Mouse (Mus musculus) ES-CJ7 (cell line): ENCODE data around the gene Has1.
A peak's percentile ranks its signal among the peaks of the same experiment; 100 is the strongest.
"Not testable (repeated sequence)": the region's sequence is repeated elsewhere in the genome, so short reads cannot be mapped to it uniquely, and the experiment has no call there.

ENCODE experiments used
- DNase-seq: peaks from one replicate; pipeline ENCODE4 v3.0.0; 2011; ENCODE audit warnings: low read depth, low spot score

The Has1 gene

DNA sequence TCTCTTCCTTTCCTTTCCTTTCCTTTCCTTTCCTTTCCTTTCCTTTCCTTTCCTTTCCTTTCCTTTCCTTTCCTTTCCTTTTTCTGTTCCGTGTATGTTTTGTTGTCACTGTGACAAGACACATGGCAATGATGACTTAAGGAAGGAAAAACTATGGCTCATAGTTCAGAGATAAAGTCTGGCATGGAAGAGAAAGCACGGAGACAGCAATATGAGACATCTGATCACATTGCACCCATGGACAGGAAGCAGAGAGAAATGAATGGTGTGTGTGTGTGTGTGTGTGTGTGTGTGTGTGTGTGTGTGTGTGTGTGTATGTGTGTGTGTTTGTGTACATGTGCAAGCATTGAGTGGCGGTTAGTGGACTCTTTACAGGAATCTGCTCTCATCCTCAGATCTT is 10.4 kb downstream of the Has1 start:
- DNase-seq, result not testable (repeated sequence)

DNA sequence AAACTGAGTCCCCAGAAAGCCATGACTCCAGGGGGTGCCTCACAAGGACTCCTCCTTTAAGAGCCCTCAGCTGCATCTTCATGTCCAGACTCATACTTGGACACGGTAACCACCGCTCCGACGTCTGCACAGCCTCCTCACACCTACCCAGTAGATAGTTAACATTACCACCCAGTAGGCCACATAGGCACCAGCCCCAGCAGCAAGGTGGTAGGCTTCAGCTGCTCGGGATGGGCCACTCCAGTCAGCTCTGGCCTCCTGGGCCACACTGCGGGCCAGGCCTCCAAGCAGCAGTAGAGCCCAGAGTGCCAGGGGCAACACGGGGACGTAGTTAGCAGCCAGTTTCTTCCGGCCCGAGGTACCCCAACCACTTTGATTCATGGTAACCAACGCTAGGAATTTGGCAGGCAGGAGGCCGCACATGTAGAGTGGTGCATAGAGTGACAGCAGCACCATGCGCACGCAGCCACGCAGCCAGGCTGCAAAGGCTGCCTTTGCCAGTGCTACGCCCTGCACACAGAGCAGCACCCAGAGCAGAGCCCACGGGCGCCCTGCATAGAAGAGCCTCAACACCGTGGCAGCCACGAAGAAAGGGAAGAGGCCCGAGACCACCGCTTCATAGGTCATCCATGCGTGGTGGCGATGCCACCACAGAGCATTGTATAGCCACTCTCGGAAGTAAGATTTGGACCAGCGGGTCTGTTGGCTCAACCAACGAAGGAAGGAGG is 11.3 kb downstream of the Has1 start:
- no peak for DNase-seq

DNA sequence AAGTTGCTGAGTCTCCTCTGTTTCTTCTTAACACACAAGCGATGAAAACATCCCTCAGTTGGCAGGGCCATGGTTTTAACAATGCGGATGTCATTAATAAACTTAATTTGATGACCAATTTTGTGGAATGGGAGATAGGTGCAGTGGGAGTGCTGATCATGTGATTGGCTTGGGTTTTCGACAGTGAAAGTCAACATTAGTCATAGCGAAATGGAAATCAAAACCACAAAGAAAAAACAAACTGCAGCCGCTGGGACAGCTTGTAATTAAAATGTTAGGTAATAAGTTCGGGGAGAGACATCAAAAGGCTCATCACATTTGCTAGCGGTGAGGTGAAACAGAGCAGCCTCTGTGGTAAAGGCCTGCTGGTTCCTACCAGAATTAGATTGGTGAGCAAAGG is 14.2 kb downstream of the Has1 start:
- DNase-seq, result no peak

DNA sequence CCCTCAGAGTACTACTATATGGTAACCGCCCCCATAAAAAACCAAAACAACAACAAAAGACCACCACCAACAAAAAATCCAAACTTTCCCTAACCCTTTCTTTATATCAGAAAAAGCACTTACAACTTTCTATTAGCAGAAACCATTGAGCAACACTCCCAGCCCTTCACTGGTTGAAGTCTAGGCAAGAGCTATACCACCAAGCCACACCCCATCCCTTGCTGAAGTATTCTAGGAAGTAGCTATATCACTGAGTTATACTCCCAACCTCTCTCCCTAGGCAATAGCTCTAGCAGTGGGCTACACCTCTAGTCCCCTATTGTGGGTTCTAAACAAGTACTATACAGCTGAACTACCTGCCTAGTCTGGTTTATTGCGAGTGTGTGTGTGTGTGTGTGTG is 15.7 kb downstream of the Has1 start:
- no peak for DNase-seq

DNA sequence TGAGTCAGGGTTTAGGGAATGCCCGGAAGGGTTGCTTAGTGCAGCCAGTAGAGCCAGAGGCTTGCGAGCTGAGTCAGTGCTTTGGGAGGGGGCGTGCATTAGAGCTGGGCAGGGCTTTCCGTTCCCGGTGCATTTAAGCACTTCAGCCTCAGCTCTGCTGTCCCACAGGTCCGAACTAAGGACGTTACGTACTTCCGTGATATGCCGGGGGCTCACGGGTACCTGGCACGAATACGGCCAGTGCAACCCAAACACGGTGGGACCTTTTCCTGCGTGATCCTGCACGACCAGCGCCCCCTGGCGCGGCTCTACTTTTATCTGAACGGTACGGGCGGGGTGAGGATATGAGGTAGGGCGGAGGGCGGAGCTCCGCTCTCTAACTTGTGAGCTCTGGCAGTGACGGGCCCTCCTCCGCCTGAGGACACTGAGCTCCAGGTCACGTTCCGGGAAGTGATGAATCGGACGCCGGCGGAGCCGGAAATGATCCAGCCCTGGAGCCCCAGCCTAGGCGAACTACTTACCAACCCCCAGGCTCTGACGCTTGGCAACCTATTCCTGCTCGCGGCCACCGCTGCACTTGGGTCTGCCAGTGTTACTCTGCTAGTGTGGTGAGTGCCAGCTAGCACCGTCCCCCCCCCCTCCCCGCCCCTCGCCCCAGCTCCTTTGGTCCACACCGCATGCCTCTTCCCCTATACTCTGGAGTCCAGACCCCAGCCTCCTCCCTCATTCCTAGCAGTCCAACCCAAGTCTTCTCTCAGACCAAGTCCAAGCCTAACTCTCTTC is 16.9 kb downstream of the Has1 start:
- DNase-seq, result peak; percentile 96

DNA sequence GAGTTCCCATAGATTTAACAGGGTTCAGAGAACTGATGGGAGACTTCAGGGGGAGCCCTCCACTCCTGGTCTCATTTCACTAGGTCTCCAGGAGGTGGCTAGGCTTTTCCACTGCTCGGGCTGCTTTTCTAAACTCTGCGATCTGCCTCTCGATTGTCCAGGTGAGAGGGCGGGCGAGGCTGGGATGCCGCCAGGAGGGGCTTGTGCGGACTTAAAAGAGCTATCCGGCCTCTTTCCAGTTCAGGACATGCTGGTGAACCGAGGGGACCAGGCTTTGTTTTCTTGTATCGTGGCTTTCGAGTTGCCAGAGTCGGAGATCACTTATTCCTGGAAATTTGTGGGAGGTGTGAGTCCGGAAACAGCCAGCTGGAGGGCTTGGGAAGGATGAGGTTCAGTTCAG is 17.6 kb downstream of the Has1 start:
- DNase-seq, result peak; percentile 30

DNA sequence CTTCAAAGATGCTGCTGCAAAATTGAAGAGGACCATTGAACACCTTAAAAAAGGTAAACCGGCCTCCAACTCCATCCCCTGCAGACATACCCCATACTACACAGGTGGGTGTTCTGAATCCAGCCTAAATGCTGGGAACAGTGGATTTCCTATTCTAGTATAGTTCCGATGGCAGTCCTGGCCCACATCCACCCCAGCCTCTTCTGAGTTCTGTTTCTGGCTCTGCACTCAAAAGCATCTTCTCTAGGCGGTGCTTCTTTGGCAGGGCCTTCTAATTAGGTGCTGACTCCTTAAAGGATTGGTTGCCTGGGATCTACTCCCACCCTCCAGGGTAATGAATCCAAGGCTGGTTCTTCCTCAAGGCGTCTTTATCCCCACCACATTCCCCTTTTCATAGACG is 18.9 kb downstream of the Has1 start:
- DNase-seq, result no peak

DNA sequence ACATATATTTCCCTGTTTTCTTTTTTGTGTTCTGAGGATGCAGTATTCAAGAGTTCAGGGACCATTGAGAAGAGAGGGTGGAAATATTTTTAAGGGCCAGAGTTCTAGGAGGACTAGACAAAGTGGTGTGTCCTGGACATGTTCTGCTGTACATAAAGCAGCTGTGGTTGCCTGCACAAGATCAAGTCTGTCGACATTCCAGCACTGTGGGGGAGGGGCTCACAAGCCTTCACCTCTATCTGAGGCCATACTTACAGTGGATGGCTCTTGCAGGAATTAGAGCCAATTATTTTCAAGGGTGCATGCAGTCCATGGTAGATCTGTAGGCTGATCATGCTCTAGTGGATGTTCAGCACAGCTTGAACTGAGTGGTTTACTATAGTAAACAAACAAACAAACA is 20.1 kb downstream of the Has1 start:
- peak; percentile 32 for DNase-seq

DNA sequence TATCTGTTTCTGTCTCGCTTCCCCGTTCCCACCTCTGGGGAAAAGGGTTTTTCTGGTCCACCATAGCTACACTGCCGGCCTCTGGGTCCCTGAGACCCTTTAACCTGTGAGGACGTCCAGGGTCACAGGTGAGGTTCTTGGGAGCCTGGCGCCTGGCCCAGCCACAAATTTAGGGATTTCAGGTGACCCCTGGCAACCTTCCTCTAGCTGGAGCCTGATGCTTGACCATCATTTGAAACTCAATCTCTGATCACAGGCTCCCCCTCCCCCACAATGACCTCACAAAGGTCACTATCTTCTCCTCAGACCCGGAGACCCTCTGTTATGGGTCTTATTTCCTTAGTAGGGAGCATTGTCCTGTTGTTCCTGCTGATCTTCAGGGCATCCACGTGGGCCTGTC is 24.3 kb downstream of the Has1 start:
- DNase-seq, result peak; percentile 23

DNA sequence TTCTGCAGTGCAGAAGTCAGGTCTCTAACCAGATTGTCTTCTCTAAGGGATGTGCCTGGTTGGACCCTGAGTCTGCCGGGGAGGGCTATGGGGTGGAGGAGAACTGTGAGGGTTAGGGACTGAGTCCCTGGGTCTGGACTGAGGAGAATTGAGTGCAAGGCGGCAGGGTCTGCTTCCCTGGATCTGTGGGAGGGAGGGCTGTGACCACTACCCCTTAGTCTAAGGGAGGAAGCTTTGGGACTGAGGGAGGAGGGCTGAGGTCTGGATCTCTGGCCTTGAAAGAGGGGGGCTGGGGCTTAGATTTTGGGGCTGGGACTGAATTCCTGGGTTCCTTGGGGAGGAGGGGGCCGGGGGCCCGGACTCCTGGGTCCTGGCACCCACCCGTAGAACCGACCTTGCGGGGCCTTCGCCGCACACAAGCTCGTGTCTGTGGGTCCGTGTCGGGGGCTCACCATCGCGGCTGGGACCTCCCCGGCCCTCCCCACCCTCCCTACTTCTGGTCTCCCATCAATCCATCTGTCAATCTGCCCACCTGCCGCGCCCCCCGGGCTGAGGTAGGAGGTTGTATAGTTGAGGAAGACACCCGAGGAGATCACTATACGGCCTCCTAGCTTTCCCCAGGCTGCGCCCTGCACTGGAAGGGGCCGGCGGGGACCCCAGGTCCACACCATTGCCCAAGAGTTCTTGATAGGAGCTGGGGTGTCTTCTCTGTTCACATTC is 25.0 kb downstream of the Has1 start:
- DNase-seq, result no peak

DNA sequence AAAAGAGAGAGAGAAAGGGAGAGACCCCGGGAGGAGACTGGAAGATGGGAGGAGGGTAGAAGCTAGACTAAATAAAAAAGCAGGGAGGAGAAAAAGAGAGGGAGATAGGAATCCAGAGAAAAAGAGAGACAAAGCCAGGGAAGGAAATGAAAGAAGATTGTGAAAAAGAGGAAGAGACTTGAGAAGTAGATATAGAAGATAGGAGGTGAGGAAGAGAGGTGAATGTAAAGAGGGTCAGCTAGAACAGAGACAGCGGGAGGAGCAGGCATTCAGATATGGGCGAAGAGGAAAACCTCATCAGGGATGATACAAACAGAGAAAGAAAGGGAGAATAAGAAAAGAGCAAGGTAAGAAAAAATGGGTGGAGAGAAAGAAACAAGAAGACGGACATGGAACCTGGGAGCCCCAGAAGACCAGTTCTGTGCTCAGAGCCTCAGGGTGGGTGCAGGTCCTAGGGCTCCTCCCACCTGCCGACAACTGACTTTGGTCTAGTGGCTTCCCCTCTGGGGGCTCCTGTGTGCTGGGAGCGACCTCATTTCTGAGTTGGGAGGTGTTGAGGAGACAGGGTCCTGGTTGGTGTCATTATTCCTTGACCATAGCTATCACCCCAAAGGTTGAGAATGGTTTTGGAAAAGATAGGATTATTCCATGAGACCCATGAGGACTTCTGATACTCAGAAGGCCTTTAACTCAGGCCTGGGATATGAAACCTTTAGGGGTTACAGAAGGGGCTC is 25.8 kb downstream of the Has1 start:
- DNase-seq, result no peak

DNA sequence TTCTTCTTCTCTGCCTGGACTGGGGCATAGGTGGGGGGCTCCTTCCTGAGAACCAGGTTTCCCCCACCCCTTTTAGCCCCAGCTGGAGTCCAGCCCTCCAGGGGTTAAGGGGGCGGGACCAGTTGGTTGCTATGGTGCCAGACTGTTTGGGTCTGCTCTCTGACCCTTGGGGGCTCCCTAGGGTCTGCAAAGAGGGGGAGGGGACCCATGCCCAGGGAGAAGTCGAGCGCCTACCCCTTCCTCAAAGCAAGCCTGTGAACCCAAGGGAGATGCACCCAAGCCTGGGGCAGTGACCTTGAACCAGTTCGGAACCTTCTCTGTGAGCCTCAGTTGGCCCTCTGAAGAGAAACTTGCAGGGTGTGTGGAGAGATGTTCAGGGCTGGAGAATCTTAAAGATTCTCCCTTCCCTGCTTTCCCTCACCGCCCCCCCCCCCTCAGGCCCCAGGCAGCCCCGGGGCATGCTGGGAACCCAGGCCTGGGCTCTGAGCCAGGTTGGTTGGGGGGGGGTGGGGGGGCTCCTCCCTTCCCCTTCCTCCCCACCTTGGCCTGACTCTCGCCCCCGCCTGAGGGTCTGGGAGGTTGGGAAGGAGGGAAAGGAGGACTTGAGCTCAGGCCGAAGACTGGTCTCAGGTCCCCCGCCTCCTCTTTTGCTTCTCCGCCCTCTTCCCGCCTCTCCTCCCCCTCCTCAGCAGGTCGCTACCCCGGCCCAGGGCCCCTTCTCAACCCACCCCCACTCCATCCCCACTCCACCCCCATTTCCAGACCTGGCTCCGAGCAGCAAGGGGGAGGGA is 26.6 kb downstream of the Has1 start:
- DNase-seq, result peak; percentile 84

DNA sequence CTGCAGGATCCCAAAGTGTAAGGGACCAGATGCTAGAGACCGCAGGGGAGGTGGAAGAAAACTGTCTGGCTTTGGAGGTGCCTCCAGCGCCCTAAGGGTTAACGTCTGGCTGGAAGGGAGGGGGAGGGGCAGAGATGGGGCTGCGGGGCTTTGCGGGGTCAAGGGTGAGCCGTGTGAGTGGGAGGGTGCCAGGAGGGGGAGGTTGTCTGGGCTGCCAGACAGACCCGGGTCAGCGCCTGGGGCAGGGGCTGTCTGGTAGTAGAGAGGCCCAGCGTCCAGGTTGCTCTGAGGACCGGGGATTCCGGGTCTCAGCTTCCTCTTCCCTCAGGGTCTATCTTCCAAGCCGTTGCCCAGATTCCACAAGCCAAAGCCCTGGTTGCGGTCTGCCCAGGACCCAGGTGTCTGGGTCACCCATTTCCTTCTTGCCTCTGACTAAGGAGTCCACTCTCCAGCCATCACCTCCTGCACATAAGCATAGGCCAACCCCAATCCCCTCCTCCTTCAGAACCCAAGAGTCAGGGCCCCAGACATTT is 27.3 kb downstream of the Has1 start:
- DNase-seq, result peak; percentile 81

DNA sequence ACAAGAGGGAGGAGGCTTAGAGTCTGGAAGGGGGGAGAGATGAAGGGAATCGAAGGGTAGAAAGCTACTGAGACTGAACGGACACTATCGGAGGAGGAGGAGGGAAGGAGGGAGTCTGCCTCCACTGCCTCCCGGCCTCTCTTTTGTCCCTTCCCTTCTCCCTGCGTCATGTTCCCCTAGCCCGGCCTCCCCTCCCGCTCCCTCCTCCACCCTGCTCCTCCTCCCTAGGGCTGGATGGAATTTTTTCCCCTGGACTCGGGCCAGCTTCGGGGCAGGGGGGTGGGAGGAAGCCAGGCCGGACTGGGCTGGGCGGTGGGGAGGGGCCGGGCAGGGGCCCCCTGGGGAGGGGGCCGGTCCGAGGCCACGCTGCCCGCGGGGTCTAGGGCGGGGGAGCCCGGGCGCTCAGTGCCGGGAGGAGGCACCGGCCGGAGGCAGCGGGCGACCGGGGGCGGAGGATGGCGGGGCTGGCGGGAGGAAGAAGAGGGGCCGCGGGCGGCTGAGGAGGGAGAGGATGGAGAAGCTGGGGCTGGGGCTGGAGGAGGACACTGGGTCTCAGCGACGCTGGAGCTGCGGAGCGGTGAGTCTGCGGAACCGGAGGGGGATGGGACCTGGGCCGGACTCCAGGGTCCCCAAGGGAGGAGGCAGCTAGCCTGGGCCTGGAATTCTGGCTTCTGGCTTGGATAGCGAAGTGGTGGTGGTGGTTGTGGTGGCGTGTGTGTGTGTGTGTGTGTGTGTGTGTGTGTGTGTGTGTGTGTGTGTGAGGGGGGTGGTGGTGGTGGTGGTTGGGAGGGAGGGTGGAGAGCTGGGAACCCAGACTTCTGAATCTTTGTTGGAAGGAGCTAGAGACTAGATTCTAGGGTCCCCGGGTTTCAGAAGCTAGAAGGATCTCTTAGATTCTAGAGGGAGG is 28.0 kb downstream of the Has1 start, which contains the start of gene Spaca6:
TSS of gene Spaca6 (plus strand) at position 408 of the 907 bp plus-strand sequence.
- peak; percentile 86 for DNase-seq

DNA sequence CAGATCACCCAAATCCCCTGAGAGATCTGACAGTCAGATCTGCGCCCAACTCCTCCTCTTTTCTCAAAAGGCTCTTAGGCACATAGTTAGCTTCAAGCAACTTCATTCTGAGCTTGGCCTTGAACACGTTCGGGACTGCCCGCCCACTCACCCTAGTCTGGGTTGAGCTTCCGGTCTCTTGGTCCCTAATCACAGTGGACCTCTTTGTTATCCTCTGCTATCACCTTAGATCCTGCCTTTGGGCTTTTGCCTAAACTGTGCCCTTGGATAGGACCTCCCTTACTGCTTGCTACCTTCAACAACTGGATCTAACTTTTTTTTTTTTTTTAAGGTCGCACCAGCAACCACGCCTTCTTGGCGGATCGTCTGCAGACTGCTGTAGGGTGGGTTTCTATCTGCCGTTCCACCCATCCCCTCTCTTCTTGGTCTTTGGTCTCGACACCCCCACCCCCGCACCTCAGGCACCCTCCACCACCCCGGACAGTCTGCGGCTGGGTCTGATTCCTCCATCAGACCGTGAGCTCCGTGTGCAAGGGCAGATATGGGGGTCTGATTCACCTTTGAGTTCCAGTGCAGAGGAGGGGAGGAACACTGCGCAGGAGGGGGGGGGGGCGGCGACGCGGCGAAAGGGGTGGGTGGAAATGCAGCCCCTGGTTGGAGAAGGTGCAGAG is 28.9 kb downstream of the Has1 start:
- DNase-seq, result peak; percentile 67

DNA sequence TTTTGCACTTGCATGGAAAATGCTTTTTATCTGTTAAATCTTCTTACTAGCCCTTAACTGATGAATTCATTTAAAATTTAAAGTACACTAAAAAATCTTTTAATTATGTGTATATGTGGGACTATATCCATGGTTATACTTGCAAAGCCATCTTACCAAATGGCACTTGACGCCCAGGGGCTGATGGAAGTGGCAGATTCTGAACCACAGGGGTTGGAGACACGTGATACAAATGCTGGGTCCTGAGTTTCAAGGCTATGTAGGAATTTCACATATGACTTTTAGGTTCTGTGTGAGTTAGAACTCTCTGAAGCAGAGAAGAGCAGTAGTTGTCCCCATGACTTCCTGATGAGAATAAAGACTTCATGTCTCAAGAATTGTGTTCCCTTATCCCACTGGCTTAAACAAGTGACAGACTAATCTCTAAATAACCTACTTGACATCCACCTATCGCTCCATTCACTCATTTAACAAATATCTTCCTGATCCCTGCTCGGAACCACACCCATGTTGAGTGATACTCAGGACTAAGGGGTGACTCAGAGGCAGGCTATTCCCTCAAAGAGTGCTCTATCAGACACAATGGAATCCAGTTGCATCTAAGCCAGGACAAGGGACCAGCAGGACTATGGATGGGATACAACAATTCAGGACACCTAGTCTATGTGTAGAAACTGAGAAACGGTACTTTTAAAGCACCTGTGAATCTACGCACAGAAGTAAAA is 31.2 kb downstream of the Has1 start:
- DNase-seq, result no peak

DNA sequence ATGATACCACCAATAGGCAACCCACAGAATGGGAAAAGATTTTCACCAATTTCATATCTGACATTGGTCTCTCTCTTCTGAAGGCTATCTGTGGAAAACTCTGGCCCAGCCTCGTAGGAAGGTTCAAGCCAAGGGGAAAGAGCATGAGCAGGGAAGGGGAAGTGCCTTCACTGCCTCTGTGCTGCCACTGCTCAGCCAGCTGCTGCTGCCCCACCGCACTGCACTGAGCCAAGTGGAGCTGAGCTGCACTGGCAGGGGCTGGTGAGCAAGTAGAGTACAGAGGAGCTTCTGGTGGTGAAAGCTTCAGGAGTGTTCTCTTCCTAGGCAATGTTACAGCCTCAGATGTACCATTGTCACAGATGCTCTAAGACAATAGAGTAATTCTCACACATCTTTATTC is 59.5 kb downstream of the Has1 start:
- no peak for DNase-seq
